Mouse (Mus musculus): ENCODE results near the gene Ccdc154.
"Not testable (repeated sequence)": the region's sequence is repeated elsewhere in the genome, so short reads cannot be mapped to it uniquely, and the experiment has no call there.

Gene Ccdc154

GRCm38 (mm10) chr17:25162161-25162560 lies at the start of gene Ccdc154:
Gene Ccdc154, plus strand, starts transcription at chr17:25162461.
- DNase-seq (ENCODE audit: extremely low read depth, insufficient read length, low spot score): no peak

- no peak for DNase-seq (ENCODE audit: extremely low read depth, insufficient read length, low spot score)
These were observed 47.2 kb upstream of the Ccdc154 start for GRCm38 (mm10) chr17:25114908-25115645.

- DNase-seq (ENCODE audit: extremely low read depth, insufficient read length, low spot score): peak; percentile 92
These were observed 46.4 kb upstream of the Ccdc154 start, which contains the start of gene Telo2 for GRCm38 (mm10) chr17:25115664-25116432. Gene Telo2, minus strand, starts transcription at chr17:25115967.

- DNase-seq (ENCODE audit: extremely low read depth, insufficient read length, low spot score): no peak
These were observed 45.0 kb upstream of the Ccdc154 start for GRCm38 (mm10) chr17:25117263-25117662.

GRCm38 (mm10) chr17:25120406-25120805 lies 41.9 kb upstream of the Ccdc154 start, which contains the start of gene Ptx4:
Gene Ptx4, plus strand, starts transcription at chr17:25120760.
- DNase-seq (ENCODE audit: extremely low read depth, insufficient read length, low spot score): no peak

GRCm38 (mm10) chr17:25123979-25124378 lies 38.3 kb upstream of the Ccdc154 start:
- no peak for DNase-seq (ENCODE audit: extremely low read depth, insufficient read length, low spot score)

- DNase-seq (ENCODE audit: extremely low read depth, insufficient read length, low spot score): not testable (repeated sequence)
These were observed 36.7 kb upstream of the Ccdc154 start for GRCm38 (mm10) chr17:25125442-25126060.

- DNase-seq (ENCODE audit: extremely low read depth, insufficient read length, low spot score): no peak
These were observed 35.2 kb upstream of the Ccdc154 start for GRCm38 (mm10) chr17:25127079-25127478.

GRCm38 (mm10) chr17:25127681-25128080 lies 34.6 kb upstream of the Ccdc154 start:
- no peak for DNase-seq (ENCODE audit: extremely low read depth, insufficient read length, low spot score)

- no peak for DNase-seq (ENCODE audit: extremely low read depth, insufficient read length, low spot score)
These were observed 32.2 kb upstream of the Ccdc154 start for GRCm38 (mm10) chr17:25130060-25130459.

- DNase-seq (ENCODE audit: extremely low read depth, insufficient read length, low spot score): peak; percentile 84
These were observed 29.0 kb upstream of the Ccdc154 start, which contains the start of gene Clcn7 for GRCm38 (mm10) chr17:25133275-25133698. Gene Clcn7, plus strand, starts transcription at chr17:25133391.

- DNase-seq (ENCODE audit: extremely low read depth, insufficient read length, low spot score): no peak
These were observed 26.6 kb upstream of the Ccdc154 start for GRCm38 (mm10) chr17:25135622-25136021.

GRCm38 (mm10) chr17:25138803-25139202 lies 23.5 kb upstream of the Ccdc154 start:
- no peak for DNase-seq (ENCODE audit: extremely low read depth, insufficient read length, low spot score)

- DNase-seq (ENCODE audit: extremely low read depth, insufficient read length, low spot score): no peak
These were observed 22.3 kb upstream of the Ccdc154 start for GRCm38 (mm10) chr17:25139960-25140359.

GRCm38 (mm10) chr17:25163387-25163786 lies 1.1 kb downstream of the Ccdc154 start:
- DNase-seq (ENCODE audit: extremely low read depth, insufficient read length, low spot score): no peak

- DNase-seq (ENCODE audit: extremely low read depth, insufficient read length, low spot score): no peak
These were observed 2.5 kb downstream of the Ccdc154 start for GRCm38 (mm10) chr17:25164770-25165169.

- no peak for DNase-seq (ENCODE audit: extremely low read depth, insufficient read length, low spot score)
These were observed 3.9 kb downstream of the Ccdc154 start for GRCm38 (mm10) chr17:25165970-25166671.

GRCm38 (mm10) chr17:25169706-25170105 lies 7.4 kb downstream of the Ccdc154 start:
- no peak for DNase-seq (ENCODE audit: extremely low read depth, insufficient read length, low spot score)

- DNase-seq (ENCODE audit: extremely low read depth, insufficient read length, low spot score): no peak
These were observed 10.3 kb downstream of the Ccdc154 start for GRCm38 (mm10) chr17:25172558-25172957.

GRCm38 (mm10) chr17:25175411-25175810 lies 13.2 kb downstream of the Ccdc154 start, which contains the start of gene Gm38655:
Gene Gm38655, minus strand, starts transcription at chr17:25175471.
- DNase-seq (ENCODE audit: extremely low read depth, insufficient read length, low spot score): no peak
